Mouse (Mus musculus): ENCODE measurements around the gene Ppp1r9a.

DNA sequence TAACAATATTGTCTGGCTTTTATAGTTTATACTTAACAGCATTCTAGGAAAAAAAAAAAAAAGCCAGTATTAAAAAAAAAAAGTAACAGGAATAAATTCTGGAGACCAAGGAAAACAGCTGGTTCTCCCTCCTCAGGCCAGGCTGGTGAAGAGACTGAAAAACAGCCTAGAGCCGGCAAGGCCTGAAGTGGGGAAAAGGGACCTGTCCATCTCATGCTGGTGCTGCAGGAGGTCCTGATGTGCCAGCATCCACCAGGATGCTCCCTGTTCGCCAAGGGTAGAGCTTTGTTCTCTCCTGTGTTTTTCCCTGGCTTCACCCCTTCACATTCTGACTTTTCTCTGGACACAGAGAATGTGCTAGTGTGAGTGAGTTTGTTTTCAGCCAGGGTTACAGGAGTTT is 112.5 kb downstream of the Ppp1r9a start:
- TF ChIP-seq EP300 (IDR thresholded peaks at IDR 0.05; ENCODE audit: low read length): no peak
- TF ChIP-seq POLR2AphosphoS2 (IDR thresholded peaks at IDR 0.05; ENCODE audit: low read depth, low read length): no peak
- no peak for TF ChIP-seq NELFE (IDR thresholded peaks at IDR 0.05; ENCODE audit: low read depth, low read length)

Data from CH12.LX (cell line).